Mouse (Mus musculus): Measurements from ENCODE around the gene Acoxl.

Gene Acoxl

GRCm38 (mm10) chr2:127961154-127961553 is 122.5 kb downstream of the Acoxl start:
- no peak for DNase-seq

DNA sequence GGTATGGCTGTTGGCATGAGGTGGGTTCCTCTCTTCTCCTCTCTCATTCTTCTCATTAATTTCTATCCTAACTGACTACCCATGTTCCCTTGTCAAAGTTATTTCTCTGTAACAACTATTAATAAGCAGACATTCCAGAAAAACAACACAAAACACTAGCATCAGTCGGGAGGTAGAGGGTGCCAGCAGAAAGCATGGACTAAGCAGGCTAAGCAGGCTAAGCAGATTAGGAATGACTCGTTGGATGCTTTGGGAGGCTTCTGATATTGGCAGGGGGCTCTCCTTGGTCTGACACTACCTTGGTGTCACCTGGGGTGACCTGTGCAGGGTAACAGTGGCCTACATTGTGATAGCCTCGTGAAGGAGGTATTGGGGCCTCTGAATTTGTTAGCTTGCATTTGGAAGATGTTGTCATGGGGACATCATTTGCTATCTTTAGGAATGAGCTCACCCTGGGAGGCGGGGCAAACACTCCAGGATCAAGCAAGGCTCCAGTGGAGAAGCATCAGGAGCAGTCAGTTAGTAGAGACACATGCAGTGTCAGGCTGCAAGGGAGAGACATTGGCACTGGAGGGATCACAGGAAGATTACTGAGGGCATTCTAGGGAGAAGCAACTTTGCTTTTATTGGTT is 123.2 kb downstream of the Acoxl start:
- DNase-seq: peak; percentile 3

DNA sequence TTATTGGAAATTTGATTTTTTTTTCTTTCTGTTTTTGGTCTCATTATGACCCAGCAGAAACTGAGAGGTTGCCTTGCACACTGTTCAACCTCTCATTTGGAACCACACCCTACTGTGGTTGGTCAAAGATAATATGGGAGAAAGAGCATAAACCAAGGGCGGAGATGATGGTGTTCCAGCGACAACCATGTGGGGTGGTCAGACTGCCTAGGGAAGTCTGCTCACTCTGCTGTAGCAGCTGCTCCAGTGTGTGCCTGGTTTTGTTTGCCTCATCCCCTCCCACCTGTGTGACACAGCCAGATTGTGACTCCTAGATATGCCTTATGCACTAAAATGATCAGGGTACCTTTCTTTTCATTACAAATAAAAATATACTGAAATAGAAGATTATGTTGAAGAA is 130.3 kb downstream of the Acoxl start:
- no peak for DNase-seq

DNA sequence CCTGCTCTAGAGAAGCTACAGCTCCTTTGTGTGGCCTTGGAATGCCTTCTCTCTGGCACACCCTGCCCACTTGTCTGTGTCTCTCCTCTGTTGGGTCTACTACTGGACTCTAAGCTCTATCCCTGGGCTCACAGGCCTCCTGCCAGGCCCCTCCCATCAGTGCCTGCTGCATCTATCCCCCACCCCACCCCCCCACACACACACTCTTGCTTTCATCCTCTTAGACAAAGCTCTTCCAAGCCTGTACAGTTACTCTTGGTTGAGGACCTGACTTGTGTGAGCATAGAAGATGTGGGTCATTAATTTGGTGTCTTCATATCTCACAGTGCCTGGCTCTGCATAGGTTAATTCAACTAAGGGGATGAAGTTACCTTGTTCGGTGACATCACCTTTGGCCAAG is 137.6 kb downstream of the Acoxl start:
- no peak for DNase-seq

DNA sequence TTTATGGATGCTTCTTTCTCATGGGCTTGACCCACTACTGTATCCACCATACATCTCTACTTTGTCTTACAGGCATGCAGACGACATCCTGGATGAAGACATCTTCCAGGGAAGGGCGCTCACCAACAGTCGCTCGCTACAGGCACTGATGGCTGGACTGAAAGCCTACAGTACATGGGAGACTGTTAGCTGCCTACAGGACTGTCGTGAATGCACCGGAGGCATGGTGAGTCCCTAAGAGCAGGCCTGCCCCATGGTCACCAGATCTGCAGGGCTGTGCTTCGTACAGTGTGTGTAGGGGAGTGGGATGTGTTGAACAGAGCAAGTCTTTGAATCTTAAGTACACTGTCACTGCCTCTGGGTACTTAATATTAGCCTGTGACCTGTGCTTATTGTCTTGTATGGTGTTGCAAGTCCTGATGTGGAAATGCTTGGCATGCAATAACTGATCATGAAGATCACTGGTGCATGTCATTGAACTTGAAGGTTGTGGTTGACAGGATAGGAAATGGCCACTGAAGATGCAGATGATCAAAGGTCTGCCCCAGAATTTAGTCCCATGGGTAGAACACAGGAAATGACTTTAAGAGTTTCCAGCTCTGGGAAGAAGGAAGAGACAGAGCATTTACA is 140.0 kb downstream of the Acoxl start:
- no peak for DNase-seq

DNA sequence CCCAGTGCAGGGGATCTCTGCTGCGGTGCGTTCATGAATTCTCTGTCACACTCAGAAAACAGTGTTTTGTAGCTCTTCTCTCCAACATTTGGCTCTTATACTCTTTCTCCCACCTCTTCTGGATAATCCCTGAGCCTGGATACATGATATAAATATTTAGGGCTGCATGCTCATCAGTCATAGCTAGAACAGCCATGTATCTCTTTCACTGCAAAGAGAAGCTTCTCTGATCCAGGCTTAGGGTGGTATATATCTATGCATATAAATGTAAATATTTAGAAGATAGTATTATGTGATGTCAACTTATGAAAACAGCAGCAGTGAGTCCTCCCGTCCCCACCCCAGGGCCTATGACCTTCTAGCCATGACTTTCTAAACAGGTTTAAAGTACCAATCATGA is 143.9 kb downstream of the Acoxl start:
- DNase-seq: no peak

DNA sequence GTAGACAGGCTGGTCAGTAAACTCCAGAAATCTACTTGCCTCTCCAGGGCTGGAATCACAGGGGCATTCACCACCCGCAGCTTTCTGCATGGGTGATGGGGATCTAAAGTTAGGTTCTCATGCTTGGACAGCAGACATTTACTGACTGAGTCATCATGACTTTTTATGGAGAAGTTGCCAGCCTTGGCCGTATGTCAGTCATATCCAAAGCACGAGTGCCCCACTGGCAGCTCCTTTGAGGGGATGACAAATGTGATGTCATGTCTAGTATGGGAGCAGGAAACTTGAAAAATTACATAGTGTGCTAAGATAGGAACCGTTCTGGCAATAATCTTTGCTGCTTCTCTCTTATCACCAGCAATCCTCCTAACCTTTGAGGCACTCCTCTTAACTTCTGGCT is 144.6 kb downstream of the Acoxl start:
- no peak for DNase-seq

GRCm38 (mm10) chr2:127983981-127984380 is 145.3 kb downstream of the Acoxl start:
- DNase-seq: no peak

DNA sequence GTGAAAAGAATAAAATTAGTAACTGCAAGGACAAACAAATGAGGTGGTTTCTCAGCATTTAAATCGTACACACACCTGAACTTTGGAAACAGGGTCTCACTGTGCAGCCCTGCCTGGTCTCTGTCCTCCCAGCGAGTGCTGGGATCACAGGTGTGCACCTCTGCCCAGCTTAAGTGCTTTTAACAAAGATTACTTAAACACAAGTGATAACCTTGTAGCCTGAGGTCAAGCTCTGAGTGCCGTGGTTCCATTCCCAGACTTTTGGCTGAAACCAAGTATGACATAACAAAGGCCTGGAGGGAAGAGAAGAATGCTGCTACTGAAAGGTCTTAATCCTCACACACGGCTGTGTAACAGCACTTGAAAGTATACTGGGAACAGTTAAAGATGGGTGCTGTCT is 149.0 kb downstream of the Acoxl start:
- DNase-seq: no peak

DNA sequence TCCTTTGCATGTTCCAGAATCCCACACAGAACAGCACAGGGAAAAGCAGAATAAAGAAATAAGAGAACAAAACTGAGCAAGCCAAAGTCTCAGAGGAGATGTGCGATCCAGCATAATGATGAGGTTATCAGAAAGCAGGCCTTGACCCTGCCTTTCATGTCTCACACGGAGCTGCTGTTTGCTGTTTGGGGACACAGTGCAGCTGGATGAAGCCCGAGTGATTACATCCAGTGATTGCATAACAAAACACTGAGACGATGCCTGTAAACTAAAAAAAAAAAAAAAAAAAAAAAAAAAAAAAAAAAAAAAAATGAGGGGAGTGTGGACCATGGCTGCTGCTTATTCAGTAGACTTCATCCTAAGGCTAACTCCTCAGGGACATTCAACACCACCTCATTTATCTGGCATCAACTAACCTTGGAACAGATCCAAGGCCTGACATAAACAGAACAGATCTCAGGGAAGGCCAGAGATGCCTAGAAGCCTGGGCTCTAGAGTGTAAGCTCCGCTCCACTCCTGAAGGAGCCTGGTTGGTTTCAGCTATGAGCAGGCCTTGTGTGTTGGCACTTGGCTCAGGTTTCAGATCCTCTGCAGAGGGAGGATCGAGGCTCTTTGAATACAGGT is 152.3 kb downstream of the Acoxl start:
- DNase-seq: no peak

DNA sequence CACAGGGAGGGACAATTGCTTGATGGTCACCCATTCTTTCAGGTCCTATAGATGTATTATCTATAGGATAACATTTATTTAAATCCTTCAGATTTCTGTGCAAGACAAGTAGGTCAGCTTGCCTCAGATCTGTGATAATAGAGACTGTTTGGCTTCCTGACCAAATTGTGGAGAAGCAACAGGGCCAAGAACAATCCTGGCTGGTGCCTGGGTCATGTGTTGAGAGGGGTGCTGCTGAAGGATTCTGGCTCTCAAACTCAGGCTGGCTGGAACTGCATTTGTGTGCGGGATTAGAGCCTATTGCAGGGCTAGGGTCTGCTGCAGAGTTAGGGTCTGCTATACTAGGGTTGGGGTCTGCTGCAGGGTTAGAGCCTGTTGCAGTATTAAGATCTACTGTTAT is 153.0 kb downstream of the Acoxl start:
- DNase-seq: no peak

- DNase-seq: no peak
Observed at GRCm38 (mm10) chr2:128008662-128009423, 170.2 kb downstream of the Acoxl start.

GRCm38 (mm10) chr2:128014613-128015012 is 175.9 kb downstream of the Acoxl start:
- no peak for DNase-seq

GRCm38 (mm10) chr2:128015602-128016001 is 176.9 kb downstream of the Acoxl start:
- no peak for DNase-seq

GRCm38 (mm10) chr2:128020039-128020907 is 181.6 kb downstream of the Acoxl start:
- no peak for DNase-seq

- DNase-seq: no peak
Observed at GRCm38 (mm10) chr2:128020908-128021193, 182.2 kb downstream of the Acoxl start.

DNA sequence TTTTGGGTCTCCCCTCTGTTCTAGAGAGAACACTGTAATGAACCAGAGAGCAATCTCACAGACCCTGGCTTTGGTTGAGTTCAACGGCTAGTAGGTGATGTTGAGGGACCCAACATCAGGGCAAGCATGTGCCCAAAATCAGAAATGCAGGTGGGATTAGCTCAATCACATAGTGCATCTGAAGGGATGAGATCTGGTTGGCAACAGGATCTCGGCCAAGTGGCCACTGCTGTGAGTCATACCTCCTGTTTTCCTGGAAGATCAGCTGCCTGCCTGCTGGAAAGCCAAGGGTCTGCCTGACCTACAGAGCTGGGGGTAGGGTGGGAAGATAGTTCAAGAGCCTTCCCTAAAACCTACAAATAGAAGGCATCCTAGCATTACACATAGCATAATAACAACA is 185.2 kb downstream of the Acoxl start:
- DNase-seq: no peak

DNA sequence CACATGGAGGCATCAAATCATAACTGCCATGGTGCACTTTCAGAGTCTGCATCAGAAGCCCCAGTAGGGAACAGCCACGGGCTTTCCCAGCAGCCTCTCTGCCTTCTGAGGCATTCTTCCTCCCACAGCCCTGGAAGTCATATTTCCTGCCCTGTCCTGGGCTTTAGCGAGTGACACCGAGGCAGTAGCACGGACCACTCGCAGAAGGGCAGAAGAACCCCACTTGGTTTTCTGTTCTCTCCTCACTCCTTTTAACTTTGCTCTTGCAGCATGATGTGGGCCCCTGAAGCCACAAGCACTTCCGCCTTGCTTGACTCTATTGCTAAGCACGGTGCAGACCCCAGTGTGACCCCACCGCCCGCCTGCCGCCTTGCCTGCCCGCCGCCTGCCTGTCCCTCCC is 189.0 kb downstream of the Acoxl start:
- no peak for DNase-seq

- DNase-seq: no peak
Observed at GRCm38 (mm10) chr2:128029968-128030367, 191.3 kb downstream of the Acoxl start.

DNA sequence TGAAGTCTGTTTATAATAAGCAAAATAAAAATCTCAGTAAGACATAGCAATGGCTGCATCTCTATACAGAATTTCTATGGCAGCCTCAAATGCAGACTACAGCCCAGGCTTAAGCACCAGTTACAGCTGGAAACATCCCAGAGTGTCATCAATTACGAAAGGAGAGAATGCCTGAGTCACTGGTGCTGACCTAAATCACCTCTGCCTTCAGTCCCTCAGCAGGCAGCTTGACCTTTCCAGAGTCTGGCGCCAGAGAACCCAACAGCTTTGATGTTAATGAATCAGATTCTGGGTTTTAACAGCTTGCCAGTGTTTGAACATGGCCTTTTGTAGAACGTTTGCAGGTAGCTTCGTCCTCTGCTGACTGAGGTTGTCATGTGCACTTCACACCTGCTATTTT is 193.4 kb downstream of the Acoxl start:
- DNase-seq: no peak

- DNase-seq: no peak
Observed at GRCm38 (mm10) chr2:128033503-128033902, 194.8 kb downstream of the Acoxl start.

GRCm38 (mm10) chr2:128034066-128034665 is 195.5 kb downstream of the Acoxl start:
- no peak for DNase-seq
